ENCODE assay signal across 13 mouse cellular contexts in genomic region chr5:89218222-89218621, GRCm38 (mm10).
A peak's percentile ranks its signal among the peaks of the same experiment; 100 is the strongest.
DNase-seq lines count a peak whose midpoint lies in the region; ATAC-seq and TF ChIP-seq lines count a peak whose summit lies in the region.
"Had no signal": no experiment of that assay in that cellular context is flagged by ENCODE, and none has a peak within 500 bp of the region (broad histone marks: within the 10 kb centered on the region; RNA-seq: fewer than 3 reads in every experiment).

No protein-coding gene starts in this region.

- H3K4me1 ChIP-seq in liver, adult 2 months (ENCODE audit: control insufficient read depth, insufficient read depth, low read length) = peaks cover 21% of the 10 kb centered on the region
- H3K4me1 ChIP-seq in small intestine, adult 2 months (ENCODE audit: control insufficient read depth, insufficient read depth, insufficient read length, low read length) = peaks cover 7% of the 10 kb centered on the region; the same call in 1 of the 2 replicates

- DNase-seq in heart, adult 11 months = peak; percentile 82
- no peak for DNase-seq in heart, postnatal 14 days
- DNase-seq in kidney, adult 9 months = peak; percentile 81
- peak; percentile 98 for DNase-seq in liver, adult 2 months (ENCODE audit: extremely low read depth, low read depth, low spot score)
- DNase-seq in layer of hippocampus, adult 8-10 months (ENCODE audit: low spot score in 2 of 2) = no peak
- no peak for DNase-seq in spleen, postnatal 14 days (ENCODE audit: low spot score in 2 of 2)
- DNase-seq: adrenal gland, postnatal 14 days; forebrain, postnatal 0 days; right cerebral cortex, postnatal 4 days had no signal

- H3K79me2 ChIP-seq in liver, adult 2 months (ENCODE audit: control insufficient read depth, insufficient read depth, low read length) = no peaks in the 10 kb centered on the region

- no peak for TF ChIP-seq CTCF in liver, adult 2 months (IDR thresholded peaks at IDR 0.05; ENCODE audit: low read depth, low read length)
- no peak for TF ChIP-seq CTCF in small intestine, adult 2 months (IDR thresholded peaks at IDR 0.05; ENCODE audit: extremely low read depth, insufficient read length, insufficient replicate concordance, low read depth, low read length)

- H3K27ac ChIP-seq in liver, adult 2 months (replicated peaks; ENCODE audit: insufficient read depth, low read depth, low read length) = peak overlapping the region; percentile 76
- H3K27ac ChIP-seq in small intestine, adult 2 months (ENCODE audit: insufficient read depth, low read depth, low read length) = peak overlapping the region; percentile 74
- H3K27ac ChIP-seq: hindbrain, embryonic 14.5 days; limb, embryonic 12.5 days had no signal

- no peak for ATAC-seq in inflammation-experienced regulatory T-cells, adult 6 months
- ATAC-seq: forebrain, postnatal 0 days had no signal

- intact Hi-C loops in heart, postnatal 14 days (cut with DNase I) = no loop called here

- H3K4me3 ChIP-seq in liver, adult 2 months (ENCODE audit: insufficient read depth, low read depth, low read length) = no peak overlapping the region
- no peak overlapping the region for H3K4me3 ChIP-seq in small intestine, adult 2 months (ENCODE audit: low read depth, low read length)
- H3K4me3 ChIP-seq: limb, embryonic 12.5 days had no signal

- H3K27me3 ChIP-seq in liver, adult 2 months (ENCODE audit: control insufficient read depth, insufficient read depth, low read length) = no peaks in the 10 kb centered on the region
- H3K27me3 ChIP-seq in small intestine, adult 2 months (ENCODE audit: control insufficient read depth, insufficient read depth, low read length) = no peaks in the 10 kb centered on the region
- H3K27me3 ChIP-seq: limb, embryonic 12.5 days had no signal

- H3K9ac ChIP-seq in liver, adult 2 months (ENCODE audit: low read depth, low read length) = no peak overlapping the region; the same call in 1 of the 2 replicates
- H3K9ac ChIP-seq: forebrain, postnatal 0 days; hindbrain, embryonic 14.5 days; limb, embryonic 12.5 days had no signal

- 27% methylated on average over 8 of the region's 8 CpGs for WGBS in liver, adult 2 months
- 26% methylated on average over 8 of the region's 8 CpGs for WGBS in small intestine, adult 2 months

- TF ChIP-seq POLR2A in liver, adult 2 months (IDR thresholded peaks at IDR 0.05; ENCODE audit: extremely low read depth, insufficient read depth, low read length) = no peak
- no peak for TF ChIP-seq POLR2A in small intestine, adult 2 months (IDR thresholded peaks at IDR 0.05; ENCODE audit: low read depth, low read length)

- peaks cover 5% of the 10 kb centered on the region; the same call in 1 of the 2 replicates for H3K36me3 ChIP-seq in liver, adult 2 months (ENCODE audit: control insufficient read depth, insufficient read depth, low read length)
- H3K36me3 ChIP-seq in small intestine, adult 2 months (ENCODE audit: control insufficient read depth, insufficient read depth, low read length) = peaks cover 10% of the 10 kb centered on the region; the same call in 1 of the 2 replicates
- H3K36me3 ChIP-seq: limb, embryonic 12.5 days had no signal

Comparison
In these comparisons a context has a peak if more than half of its experiments do, and no peak if none do; other contexts are left out.
1. DNase-seq: peak in heart, adult 11 months (single experiment), kidney, adult 9 months (single experiment) and liver, adult 2 months (single experiment); none in heart, postnatal 14 days (0 of 2), layer of hippocampus, adult 8-10 months (0 of 2) and spleen, postnatal 14 days (0 of 2).